Mouse (Mus musculus): ENCODE data around the gene Hecw2. TPM values are rescaled to one million over a fixed set of nuclear protein-coding genes. Genes with fewer than 3 reads are reported as not detected.

The Hecw2 gene
- polyA plus RNA-seq, 1 experiment from 2014 or later: 0.99 TPM

GRCm38 (mm10) chr1:53782079-53782478 lies 412.9 kb downstream of the Hecw2 start:
- peak overlapping the region; percentile 7; the same call in 1 of the 2 replicates for H3K4me3 ChIP-seq

GRCm38 (mm10) chr1:53781311-53781710 lies 413.7 kb downstream of the Hecw2 start:
- H3K4me1 ChIP-seq: peaks cover 24% of the 10 kb centered on the region
- no peak overlapping the region for H3K27ac ChIP-seq
- ATAC-seq: no peak
- H3K36me3 ChIP-seq: no peaks in the 10 kb centered on the region
- no peaks in the 10 kb centered on the region for H3K9me3 ChIP-seq (replicated peaks)
- H3K9ac ChIP-seq: no peak overlapping the region
- no peak overlapping the region for H3K4me3 ChIP-seq
- no peak overlapping the region for H3K4me2 ChIP-seq
- WGBS (ENCODE audit: insufficient replicate concordance): 60% methylated on average over 1 of the region's 1 CpGs
- no peaks in the 10 kb centered on the region for H3K27me3 ChIP-seq (replicated peaks)

More at GRCm38 (mm10) chr1:53782079-53782478, 412.9 kb downstream of the Hecw2 start:
- Histone ChIP-seq H3K36me3 (no peaks in the 10 kb centered on the region), H3K9me3 (replicated peaks) (no peaks in the 10 kb centered on the region), H3K27ac (no peak overlapping the region), H3K27me3 (replicated peaks) (no peaks in the 10 kb centered on the region), H3K4me1 (peaks cover 21% of the 10 kb centered on the region), H3K4me2 (peak overlapping the region; percentile 29), H3K9ac (no peak overlapping the region)
- ATAC-seq: no peak
- WGBS (ENCODE audit: insufficient replicate concordance): 44% methylated on average over 3 of the region's 3 CpGs

GRCm38 (mm10) chr1:53776176-53776905 lies 418.6 kb downstream of the Hecw2 start:
- Histone ChIP-seq H3K36me3 (peaks cover 3% of the 10 kb centered on the region; the same call in 1 of the 2 replicates), H3K4me2 (no peak overlapping the region), H3K27ac (no peak overlapping the region), H3K4me1 (peaks cover 14% of the 10 kb centered on the region), H3K4me3 (no peak overlapping the region), H3K9me3 (replicated peaks) (no peaks in the 10 kb centered on the region), H3K27me3 (replicated peaks) (no peaks in the 10 kb centered on the region), H3K9ac (no peak overlapping the region)
- WGBS (ENCODE audit: insufficient replicate concordance): 75% methylated on average over 7 of the region's 7 CpGs
- ATAC-seq: no peak

- Histone ChIP-seq H3K9ac (no peak overlapping the region), H3K27me3 (replicated peaks) (no peaks in the 10 kb centered on the region), H3K27ac (no peak overlapping the region), H3K4me1 (peaks cover 12% of the 10 kb centered on the region), H3K9me3 (replicated peaks) (no peaks in the 10 kb centered on the region), H3K4me3 (no peak overlapping the region), H3K4me2 (no peak overlapping the region), H3K36me3 (peaks cover 7% of the 10 kb centered on the region; the same call in 1 of the 2 replicates)
- ATAC-seq: no peak
- 77% methylated on average over 2 of the region's 2 CpGs for WGBS (ENCODE audit: insufficient replicate concordance)
Measured at GRCm38 (mm10) chr1:53775545-53775944, 419.4 kb downstream of the Hecw2 start.

- peaks cover 10% of the 10 kb centered on the region; the same call in 1 of the 2 replicates for H3K36me3 ChIP-seq
- no peak for ATAC-seq
- H3K9ac ChIP-seq: no peak overlapping the region
- H3K9me3 ChIP-seq (replicated peaks): no peaks in the 10 kb centered on the region
- H3K4me1 ChIP-seq: peaks cover 12% of the 10 kb centered on the region
- H3K4me3 ChIP-seq: no peak overlapping the region
- WGBS (ENCODE audit: insufficient replicate concordance): 58% methylated on average over 6 of the region's 6 CpGs
- no peaks in the 10 kb centered on the region for H3K27me3 ChIP-seq (replicated peaks)
- H3K4me2 ChIP-seq: no peak overlapping the region
- H3K27ac ChIP-seq: no peak overlapping the region
Measured at GRCm38 (mm10) chr1:53775036-53775435, 419.9 kb downstream of the Hecw2 start.

GRCm38 (mm10) chr1:53774571-53774970 lies 420.4 kb downstream of the Hecw2 start:
- Histone ChIP-seq H3K27ac (no peak overlapping the region), H3K4me3 (no peak overlapping the region), H3K36me3 (peaks cover 10% of the 10 kb centered on the region; the same call in 1 of the 2 replicates), H3K4me1 (peaks cover 12% of the 10 kb centered on the region), H3K9ac (no peak overlapping the region), H3K9me3 (replicated peaks) (no peaks in the 10 kb centered on the region), H3K27me3 (replicated peaks) (no peaks in the 10 kb centered on the region), H3K4me2 (no peak overlapping the region)
- no peak for ATAC-seq
- 59% methylated on average over 3 of the region's 3 CpGs for WGBS (ENCODE audit: insufficient replicate concordance)

GRCm38 (mm10) chr1:53773994-53774393 lies 421.0 kb downstream of the Hecw2 start:
- peak overlapping the region; percentile 24; the same call in 1 of the 2 replicates for H3K4me2 ChIP-seq
- H3K36me3 ChIP-seq: peaks cover 10% of the 10 kb centered on the region; the same call in 1 of the 2 replicates
- no peaks in the 10 kb centered on the region for H3K9me3 ChIP-seq (replicated peaks)
- H3K9ac ChIP-seq: no peak overlapping the region
- WGBS (ENCODE audit: insufficient replicate concordance): 22% methylated on average over 6 of the region's 6 CpGs
- H3K4me3 ChIP-seq: no peak overlapping the region
- no peak overlapping the region for H3K27ac ChIP-seq
- peaks cover 12% of the 10 kb centered on the region for H3K4me1 ChIP-seq
- ATAC-seq: no peak
- H3K27me3 ChIP-seq (replicated peaks): no peaks in the 10 kb centered on the region

- Histone ChIP-seq H3K4me1 (peaks cover 12% of the 10 kb centered on the region), H3K9me3 (replicated peaks) (no peaks in the 10 kb centered on the region), H3K9ac (no peak overlapping the region), H3K27me3 (replicated peaks) (no peaks in the 10 kb centered on the region), H3K27ac (no peak overlapping the region), H3K4me3 (no peak overlapping the region), H3K4me2 (no peak overlapping the region), H3K36me3 (peaks cover 10% of the 10 kb centered on the region; the same call in 1 of the 2 replicates)
- ATAC-seq: no peak
- WGBS (ENCODE audit: insufficient replicate concordance): 67% methylated on average over 3 of the region's 3 CpGs
Measured at GRCm38 (mm10) chr1:53772967-53773366, 422.0 kb downstream of the Hecw2 start.

- no peak for ATAC-seq
- peaks cover 10% of the 10 kb centered on the region; the same call in 1 of the 2 replicates for H3K36me3 ChIP-seq
- H3K4me2 ChIP-seq: no peak overlapping the region
- 84% methylated on average over 6 of the region's 6 CpGs for WGBS (ENCODE audit: insufficient replicate concordance)
- no peak overlapping the region for H3K4me3 ChIP-seq
- H3K4me1 ChIP-seq: peaks cover 10% of the 10 kb centered on the region
- no peak overlapping the region for H3K27ac ChIP-seq
- H3K9ac ChIP-seq: no peak overlapping the region
- no peaks in the 10 kb centered on the region for H3K27me3 ChIP-seq (replicated peaks)
- H3K9me3 ChIP-seq (replicated peaks): no peaks in the 10 kb centered on the region
Measured at GRCm38 (mm10) chr1:53771476-53771875, 423.5 kb downstream of the Hecw2 start.

GRCm38 (mm10) chr1:53766112-53766511 lies 428.9 kb downstream of the Hecw2 start:
- Histone ChIP-seq H3K4me1 (no peaks in the 10 kb centered on the region), H3K4me2 (no peak overlapping the region), H3K9ac (no peak overlapping the region), H3K27ac (no peak overlapping the region), H3K9me3 (replicated peaks) (no peaks in the 10 kb centered on the region), H3K4me3 (no peak overlapping the region), H3K36me3 (peaks cover 41% of the 10 kb centered on the region), H3K27me3 (replicated peaks) (no peaks in the 10 kb centered on the region)
- WGBS (ENCODE audit: insufficient replicate concordance): 78% methylated on average over 2 of the region's 2 CpGs
- ATAC-seq: no peak

- Histone ChIP-seq H3K4me2 (no peak overlapping the region), H3K4me3 (no peak overlapping the region), H3K27ac (no peak overlapping the region), H3K9me3 (replicated peaks) (no peaks in the 10 kb centered on the region), H3K4me1 (no peaks in the 10 kb centered on the region), H3K36me3 (peaks cover 26% of the 10 kb centered on the region), H3K9ac (no peak overlapping the region), H3K27me3 (replicated peaks) (no peaks in the 10 kb centered on the region)
- no peak for ATAC-seq
- WGBS (ENCODE audit: insufficient replicate concordance): 78% methylated on average over 4 of the region's 4 CpGs
Measured at GRCm38 (mm10) chr1:53757316-53757715, 437.7 kb downstream of the Hecw2 start.

Measured in liver, embryonic 12.5 days (tissue).